Mouse (Mus musculus): ENCODE measurements at regions not wholly inside any gene's neighbourhood (a gene's known extent, or its start where the extent isn't known, plus 50 kb on each side); places are given as distances from the start of the nearest gene placed in this dataset.

DNA sequence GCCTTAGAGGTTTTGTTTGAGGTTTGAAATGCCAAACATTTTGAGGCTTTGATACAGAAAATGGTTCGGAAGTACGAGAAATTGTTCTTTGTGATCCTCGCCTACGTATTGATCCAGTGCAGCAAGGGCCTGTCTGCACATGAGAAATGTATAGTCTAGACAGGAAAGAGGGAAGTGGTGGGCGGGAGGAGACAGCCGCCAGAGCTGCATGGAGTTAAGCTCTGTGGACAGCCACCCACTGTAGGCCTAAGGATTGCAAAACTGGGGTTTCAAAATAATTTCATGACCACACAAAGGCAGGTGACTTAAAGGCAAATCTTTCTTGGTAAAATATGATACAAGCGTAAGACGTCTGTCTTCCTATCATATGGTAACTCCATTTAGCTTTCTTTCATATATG is 178.4 kb downstream of the Csl start:
- H3K27me3 ChIP-seq (ENCODE audit: control insufficient read depth in 1 of 2, insufficient read depth in 2 of 2, low read length in 2 of 2) = no peaks in the 10 kb centered on the region; a peak in 1 of 4 replicates
- H3K79me2 ChIP-seq (ENCODE audit: control insufficient read depth, insufficient read depth, low read length, poor library complexity) = no peaks in the 10 kb centered on the region
- no peak overlapping the region for H3K9ac ChIP-seq (ENCODE audit: control insufficient read depth, low read depth, low read length, poor library complexity, severe bottlenecking)
- no peak overlapping the region for H3K27ac ChIP-seq (ENCODE audit: control insufficient read depth, low read depth, low read length)
- TF ChIP-seq USF1 (IDR thresholded peaks at IDR 0.05; ENCODE audit: low read depth, low read length) = no peak
- H3K4me3 ChIP-seq (ENCODE audit: control insufficient read depth in 1 of 2, insufficient read depth in 1 of 2, low read depth in 2 of 2, low read length in 2 of 2) = no peak overlapping the region
- H3K36me3 ChIP-seq (ENCODE audit: control insufficient read depth in 1 of 2, insufficient read depth in 2 of 2, low read length in 2 of 2) = no peaks in the 10 kb centered on the region
- DNase-seq (ENCODE audit: low read depth, low spot score) = no peak
- no peaks in the 10 kb centered on the region for H3K9me3 ChIP-seq (replicated peaks; ENCODE audit: insufficient read depth, low read length)
- no peaks in the 10 kb centered on the region for H3K4me1 ChIP-seq (ENCODE audit: control insufficient read depth in 1 of 2, insufficient read depth in 2 of 2, low read length in 2 of 2)

DNA sequence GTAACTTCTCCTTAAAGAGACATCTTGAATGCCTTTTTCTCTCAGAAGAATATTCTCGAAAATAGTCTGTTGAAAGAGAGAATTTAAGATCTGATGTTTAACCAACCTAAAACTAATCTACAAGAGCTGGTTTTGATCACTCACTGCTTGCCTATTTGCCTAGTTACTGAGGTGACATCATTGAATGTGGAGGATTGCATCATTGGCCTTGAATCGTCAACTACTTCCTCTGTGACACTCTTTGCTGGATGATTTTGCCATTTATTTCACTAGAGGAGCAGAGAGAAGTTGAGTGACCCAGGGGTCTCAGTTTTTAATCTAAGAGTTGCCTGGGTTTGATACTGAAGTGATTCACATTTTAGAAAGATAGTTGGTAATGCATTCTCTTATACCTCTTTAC is 174.6 kb downstream of the Csl start:
- no peaks in the 10 kb centered on the region; a peak in 1 of 4 replicates for H3K27me3 ChIP-seq (ENCODE audit: control insufficient read depth in 1 of 2, insufficient read depth in 2 of 2, low read length in 2 of 2)
- H3K4me3 ChIP-seq (ENCODE audit: control insufficient read depth in 1 of 2, insufficient read depth in 1 of 2, low read depth in 2 of 2, low read length in 2 of 2) = no peak overlapping the region
- H3K36me3 ChIP-seq (ENCODE audit: control insufficient read depth in 1 of 2, insufficient read depth in 2 of 2, low read length in 2 of 2) = no peaks in the 10 kb centered on the region
- H3K27ac ChIP-seq (ENCODE audit: control insufficient read depth, low read depth, low read length) = no peak overlapping the region
- TF ChIP-seq JUND (IDR thresholded peaks at IDR 0.05; ENCODE audit: low read depth, low read length) (no peak), MYC (IDR thresholded peaks at IDR 0.05; ENCODE audit: low read depth, low read length) (no peak), RAD21 (IDR thresholded peaks at IDR 0.05; ENCODE audit: low read depth, low read length) (no peak)
- no peak for DNase-seq (ENCODE audit: low read depth, low spot score)
- no peaks in the 10 kb centered on the region for H3K79me2 ChIP-seq (ENCODE audit: control insufficient read depth, insufficient read depth, low read length, poor library complexity)
- H3K9ac ChIP-seq (ENCODE audit: control insufficient read depth, low read depth, low read length, poor library complexity, severe bottlenecking) = no peak overlapping the region
- H3K9me3 ChIP-seq (replicated peaks; ENCODE audit: insufficient read depth, low read length) = no peaks in the 10 kb centered on the region
- no peaks in the 10 kb centered on the region for H3K4me1 ChIP-seq (ENCODE audit: control insufficient read depth in 1 of 2, insufficient read depth in 2 of 2, low read length in 2 of 2)

DNA sequence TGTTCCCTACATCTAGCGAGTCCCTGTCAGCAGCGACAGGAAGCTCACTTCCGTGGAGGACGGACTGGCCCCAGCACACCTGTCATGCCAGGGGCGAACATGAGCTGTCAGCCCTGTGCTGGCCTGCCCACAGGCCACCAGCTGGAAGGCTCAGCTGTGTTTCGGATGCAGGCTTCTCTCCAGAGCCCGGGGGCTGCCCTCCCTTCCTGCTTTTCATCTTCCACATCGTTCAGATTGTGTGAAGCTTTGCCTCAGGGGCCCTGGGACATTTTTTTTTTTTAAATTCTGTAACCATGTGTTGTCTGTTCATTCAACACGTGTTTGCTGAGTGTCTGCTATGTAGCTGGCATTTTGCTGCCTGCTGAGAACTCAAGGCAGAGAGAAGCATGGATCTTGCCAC is 167.2 kb downstream of the Csl start:
- Histone ChIP-seq H3K27me3 (ENCODE audit: control insufficient read depth in 1 of 2, insufficient read depth in 2 of 2, low read length in 2 of 2) (no peaks in the 10 kb centered on the region), H3K36me3 (ENCODE audit: control insufficient read depth in 1 of 2, insufficient read depth in 2 of 2, low read length in 2 of 2) (no peaks in the 10 kb centered on the region), H3K4me1 (ENCODE audit: control insufficient read depth in 1 of 2, insufficient read depth in 2 of 2, low read length in 2 of 2) (no peaks in the 10 kb centered on the region), H3K27ac (ENCODE audit: control insufficient read depth, low read depth, low read length) (no peak overlapping the region), H3K9ac (ENCODE audit: control insufficient read depth, low read depth, low read length, poor library complexity, severe bottlenecking) (no peak overlapping the region), H3K4me3 (ENCODE audit: control insufficient read depth in 1 of 2, insufficient read depth in 1 of 2, low read depth in 2 of 2, low read length in 2 of 2) (no peak overlapping the region), H3K79me2 (ENCODE audit: control insufficient read depth, insufficient read depth, low read length, poor library complexity) (no peaks in the 10 kb centered on the region), H3K9me3 (replicated peaks; ENCODE audit: insufficient read depth, low read length) (no peaks in the 10 kb centered on the region)
- no peak for DNase-seq (ENCODE audit: low read depth, low spot score)
- TF ChIP-seq ELF1 (IDR thresholded peaks at IDR 0.05; ENCODE audit: low read depth, low read length) (no peak), JUND (IDR thresholded peaks at IDR 0.05; ENCODE audit: low read depth, low read length) (no peak), EP300 (IDR thresholded peaks at IDR 0.05; ENCODE audit: low read depth in 1 of 2, low read length in 2 of 2) (no peak), ZKSCAN1 (IDR thresholded peaks at IDR 0.05; ENCODE audit: low read depth, low read length) (no peak), RCOR1 (IDR thresholded peaks at IDR 0.05; ENCODE audit: low read depth, low read length) (no peak), USF2 (IDR thresholded peaks at IDR 0.05; ENCODE audit: borderline replicate concordance in 1 of 2, insufficient read depth in 1 of 2, low read depth in 1 of 2, low read length in 2 of 2) (no peak), CTCF (IDR thresholded peaks at IDR 0.05 in 2 of 3, conservative IDR thresholded peaks at IDR 0.05 in 1 of 3; ENCODE audit: control insufficient read depth in 1 of 3, insufficient read depth in 1 of 3, low read depth in 2 of 3, low read length in 3 of 3, poor library complexity in 1 of 3, severe bottlenecking in 1 of 3) (no peak), ZNF384 (IDR thresholded peaks at IDR 0.05; ENCODE audit: low read depth, low read length) (no peak), MAX (IDR thresholded peaks at IDR 0.05; ENCODE audit: low read length) (no peak), CHD2 (IDR thresholded peaks at IDR 0.05; ENCODE audit: low read length) (no peak), E2F4 (IDR thresholded peaks at IDR 0.05; ENCODE audit: borderline replicate concordance, low read depth, low read length) (no peak), TAL1 (IDR thresholded peaks at IDR 0.05; ENCODE audit: low read length) (no peak), ZMIZ1 (IDR thresholded peaks at IDR 0.05; ENCODE audit: low read depth, low read length) (no peak), MAZ (IDR thresholded peaks at IDR 0.05; ENCODE audit: low read depth, low read length) (no peak)

All from MEL (cell line).